Mouse (Mus musculus): Measurements from ENCODE around the gene Olfr310.

DNA sequence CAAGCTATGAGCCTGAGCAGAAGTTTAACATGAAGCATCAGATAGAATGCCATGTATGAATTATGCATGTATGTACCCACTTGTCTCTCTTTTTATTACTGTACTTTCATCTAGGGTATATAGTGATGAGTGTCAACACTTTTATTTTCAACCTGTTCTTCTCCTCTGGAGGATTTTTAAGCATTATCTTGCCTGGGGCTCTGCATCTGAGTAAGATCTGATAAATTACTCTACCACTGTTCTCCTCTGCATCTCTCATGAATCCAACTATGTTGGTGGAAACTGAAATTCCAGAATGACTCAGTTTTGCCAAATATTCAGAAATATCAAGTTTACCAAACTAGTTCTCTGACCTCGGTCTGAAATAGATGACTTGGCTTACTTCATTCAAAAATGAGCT is 30.8 kb downstream of the Olfr310 start, which contains the start of gene Vmn2r76:
- no peak for TF ChIP-seq CTCF (IDR thresholded peaks at IDR 0.05; ENCODE audit: low read depth, low read length)
- TF ChIP-seq EP300 (IDR thresholded peaks at IDR 0.05; ENCODE audit: insufficient read depth, low read depth, low read length) = no peak
- TF ChIP-seq POLR2A (IDR thresholded peaks at IDR 0.05; ENCODE audit: insufficient read depth, low read length) = no peak

Data from ES-Bruce4 (cell line).